Mouse (Mus musculus): Measurements from ENCODE around the gene Runx2. TPM values are rescaled to one million over a fixed set of nuclear protein-coding genes. Genes with fewer than 3 reads are reported as not detected.

Gene Runx2
- total RNA-seq, 2 experiments from 2014 or later: 7.1 to 8.9 TPM

DNA sequence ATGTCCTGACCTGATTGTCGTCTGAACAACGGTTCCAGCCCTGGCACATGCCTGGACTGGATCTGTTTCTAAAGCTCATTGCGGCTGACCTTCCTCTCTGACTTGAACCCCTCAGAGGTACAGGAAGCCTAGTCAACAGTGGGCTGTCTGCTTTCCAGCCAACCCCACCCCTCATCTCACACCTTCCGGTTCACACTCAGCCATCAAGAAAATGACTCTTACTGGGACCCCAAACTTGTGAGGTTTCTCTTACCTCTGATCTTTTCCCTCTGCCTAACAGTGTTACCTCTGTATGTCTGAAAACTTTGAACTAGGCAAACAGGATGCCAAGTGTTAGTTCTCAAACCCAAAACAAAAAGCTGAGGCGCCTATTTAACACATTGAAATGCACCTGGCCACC is 247.6 kb downstream of the Runx2 start:
- intact Hi-C loops (cut with DNase I): no loop called here
- DNase-seq (ENCODE audit: low spot score in 2 of 2): no peak

DNA sequence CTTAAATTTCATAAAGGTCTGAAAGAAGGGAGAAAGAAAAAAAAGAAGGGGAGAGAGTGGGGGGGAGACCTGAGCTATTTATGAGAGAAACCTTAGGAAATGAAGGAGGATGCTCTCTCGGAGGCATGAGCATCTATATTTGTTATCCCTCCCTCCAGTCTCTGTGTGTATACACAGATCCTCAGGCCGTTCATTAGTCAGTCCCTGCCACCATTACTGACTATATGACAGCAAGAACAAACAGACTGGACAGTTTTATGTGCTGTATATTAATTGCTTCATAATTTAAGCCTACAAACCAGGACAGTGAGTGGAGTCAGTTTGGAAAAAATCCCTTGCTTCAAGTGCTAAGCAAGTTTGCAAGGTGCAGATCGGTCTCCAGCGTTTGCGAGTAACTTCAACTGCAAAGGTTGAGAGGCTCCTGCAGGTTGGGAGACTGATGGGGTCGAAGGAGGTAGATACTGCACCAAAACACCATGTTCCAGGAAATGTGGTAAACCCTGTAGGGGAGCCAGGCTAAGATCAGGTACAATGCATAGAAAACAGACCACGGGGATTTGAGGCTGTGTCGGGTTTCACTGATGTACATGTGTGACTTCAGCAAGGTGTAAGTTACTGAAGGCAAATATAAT is 248.6 kb downstream of the Runx2 start:
- intact Hi-C loops (cut with DNase I): no loop called here
- no peak for DNase-seq (ENCODE audit: low spot score in 2 of 2)

DNA sequence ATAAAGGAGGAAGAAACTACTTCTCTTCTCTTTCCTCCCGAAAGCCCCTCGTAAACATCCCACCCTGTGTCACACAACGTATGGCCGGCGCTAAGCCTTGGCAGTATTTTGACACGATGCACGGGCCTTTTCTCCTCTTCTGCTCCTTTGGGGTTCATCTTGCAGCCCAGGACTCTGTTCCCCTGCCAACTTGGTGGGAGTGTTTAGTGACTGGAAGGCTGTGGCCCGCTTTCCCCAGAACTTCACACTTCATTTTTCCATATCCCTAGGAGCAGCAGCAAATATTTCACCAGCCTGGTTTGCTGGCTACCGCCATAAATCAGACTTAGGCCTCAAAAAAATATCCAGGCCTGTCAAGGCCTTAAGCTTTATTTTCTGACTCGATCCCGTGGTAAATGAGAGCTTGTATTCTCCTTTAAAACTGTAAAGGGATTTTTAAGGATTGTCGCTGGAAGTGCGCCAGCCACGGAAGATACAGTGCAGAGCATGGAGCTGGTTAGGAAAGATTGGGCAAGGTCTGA is 249.2 kb downstream of the Runx2 start:
- DNase-seq (ENCODE audit: low spot score in 2 of 2): no peak
- intact Hi-C loops (cut with DNase I): no loop called here

DNA sequence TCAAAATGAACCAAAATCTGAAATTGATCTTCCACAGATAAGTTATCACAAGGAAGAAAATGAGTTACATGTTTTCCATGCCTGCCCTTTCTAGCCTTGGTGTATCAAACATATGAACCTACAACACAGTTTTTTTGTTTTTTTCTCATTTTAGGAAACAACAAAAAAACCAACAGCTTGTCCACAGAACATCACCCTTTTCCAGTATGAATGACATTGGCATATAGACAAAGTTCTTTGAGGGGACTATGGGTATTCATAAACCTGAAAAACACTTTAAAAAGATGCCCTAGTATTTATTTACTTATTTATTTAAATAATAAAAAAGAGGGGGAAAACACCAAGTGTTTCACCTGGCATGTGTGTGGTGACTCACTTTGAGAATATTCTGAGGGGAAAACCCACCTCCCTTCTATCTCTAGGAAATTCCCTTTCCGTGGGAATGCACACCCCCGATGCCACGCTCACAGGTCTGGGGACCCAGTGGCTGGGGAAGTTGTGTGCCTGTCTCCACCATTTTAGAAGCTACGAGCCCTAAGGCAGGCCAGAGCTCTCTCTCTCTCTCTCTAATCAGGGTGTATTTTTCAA is 249.9 kb downstream of the Runx2 start:
- intact Hi-C loops (cut with DNase I): no loop called here

DNA sequence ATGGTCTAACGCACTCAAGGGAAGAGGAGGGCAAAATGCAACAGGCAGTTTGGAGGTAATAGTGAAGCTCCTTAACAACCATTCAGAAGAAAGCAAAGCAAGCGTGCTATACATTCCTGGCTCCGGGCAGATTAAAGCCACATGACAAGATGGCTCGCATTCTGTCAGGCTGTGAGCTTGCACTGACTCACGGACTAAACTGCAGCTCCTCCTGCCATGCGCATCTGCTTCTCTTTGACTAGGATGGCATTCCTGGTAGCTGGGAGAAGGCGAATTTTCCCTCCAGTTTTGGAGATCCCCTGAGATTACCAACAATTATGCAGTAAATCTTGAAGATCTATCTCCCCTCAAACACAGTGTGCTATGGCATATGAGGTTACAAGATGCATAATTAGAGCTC is 254.6 kb downstream of the Runx2 start:
- DNase-seq (ENCODE audit: low spot score in 2 of 2): no peak
- intact Hi-C loops (cut with DNase I): no loop called here

More for the DNA sequence above, 249.9 kb downstream of the Runx2 start:
- no peak for DNase-seq (ENCODE audit: low spot score in 2 of 2)

DNA sequence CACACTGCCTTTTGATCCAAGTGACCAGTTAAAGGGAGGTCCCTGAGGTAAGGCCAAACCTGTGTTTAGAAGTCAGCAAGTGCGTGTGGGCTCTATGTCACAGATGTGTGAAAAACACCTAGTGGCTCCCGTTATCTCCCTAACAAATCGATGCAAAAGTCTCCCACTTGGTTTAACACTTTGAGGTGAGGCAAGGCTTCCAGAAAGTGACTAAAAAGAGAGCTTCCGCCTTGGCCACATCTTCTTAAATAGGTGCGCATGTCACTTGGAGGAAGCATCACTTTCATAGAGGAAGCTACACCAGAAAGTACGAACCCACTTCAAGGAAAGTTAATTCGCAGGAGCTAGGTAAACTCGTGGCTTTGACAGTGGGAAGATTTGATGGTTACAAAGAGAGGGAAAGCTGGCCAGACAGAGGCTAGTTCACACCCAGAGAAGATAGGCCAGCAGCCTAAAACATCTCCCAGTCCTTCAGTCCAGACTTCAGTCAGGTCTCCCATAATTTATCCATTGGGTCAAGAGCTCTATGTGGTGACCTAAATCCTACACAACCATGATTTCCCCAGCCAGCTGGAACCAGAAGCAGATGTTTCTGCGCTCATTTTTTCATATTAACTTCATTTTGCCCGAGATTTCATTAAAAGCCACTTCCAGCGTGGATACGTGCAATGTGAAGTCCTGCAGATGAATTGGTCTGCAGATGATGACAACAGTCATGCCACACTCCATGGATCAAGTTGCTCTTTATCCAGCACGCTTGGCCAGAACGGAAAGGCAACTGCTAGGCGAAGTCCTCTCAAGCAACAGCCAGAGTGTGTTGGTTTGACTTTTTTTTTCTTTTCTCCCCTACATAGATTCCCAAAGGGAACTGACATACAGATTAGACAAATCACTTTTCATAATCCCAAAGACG is 257.1 kb downstream of the Runx2 start:
- intact Hi-C loops (cut with DNase I): no loop called here
- DNase-seq (ENCODE audit: low spot score in 2 of 2): no peak

DNA sequence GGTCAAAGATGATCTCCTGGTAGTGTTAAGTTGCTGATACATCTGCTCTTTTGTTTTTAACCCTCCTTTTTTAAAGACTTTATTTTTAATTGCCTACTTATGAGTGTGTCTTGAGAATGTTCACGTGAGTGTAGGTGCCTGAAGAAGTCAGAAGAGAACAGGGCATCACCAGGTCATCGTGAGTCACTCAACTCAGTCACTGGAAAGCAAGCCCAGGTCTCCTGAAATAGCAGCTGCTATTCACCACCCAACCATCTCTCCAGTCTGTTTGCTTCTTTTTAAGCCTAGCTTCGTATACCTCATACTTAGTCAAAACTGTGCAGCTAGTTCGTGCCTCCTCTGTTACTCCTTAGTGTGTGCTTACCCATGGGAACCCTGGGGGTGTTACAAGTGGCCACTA is 259.7 kb downstream of the Runx2 start:
- DNase-seq (ENCODE audit: low spot score in 2 of 2): no peak
- intact Hi-C loops (cut with DNase I): no loop called here

DNA sequence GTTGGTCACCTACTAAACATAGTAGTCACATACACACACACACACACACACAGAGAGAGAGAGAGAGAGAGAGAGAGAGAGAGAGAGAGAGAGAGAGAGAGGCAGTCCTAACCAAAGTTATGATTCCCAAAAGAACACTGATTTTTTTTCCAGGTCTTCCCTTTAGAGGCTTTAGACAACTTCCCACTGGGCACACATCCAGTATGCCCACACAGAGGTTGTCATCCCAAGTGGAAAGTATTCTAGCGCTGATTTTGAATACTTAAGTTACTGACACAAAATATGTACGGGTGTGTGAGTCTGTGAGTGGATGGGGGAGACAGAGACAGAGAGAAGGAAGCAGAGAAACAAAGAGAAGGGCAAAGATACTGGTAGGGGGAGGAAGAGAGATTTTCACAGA is 265.0 kb downstream of the Runx2 start:
- intact Hi-C loops (cut with DNase I): no loop called here

DNA sequence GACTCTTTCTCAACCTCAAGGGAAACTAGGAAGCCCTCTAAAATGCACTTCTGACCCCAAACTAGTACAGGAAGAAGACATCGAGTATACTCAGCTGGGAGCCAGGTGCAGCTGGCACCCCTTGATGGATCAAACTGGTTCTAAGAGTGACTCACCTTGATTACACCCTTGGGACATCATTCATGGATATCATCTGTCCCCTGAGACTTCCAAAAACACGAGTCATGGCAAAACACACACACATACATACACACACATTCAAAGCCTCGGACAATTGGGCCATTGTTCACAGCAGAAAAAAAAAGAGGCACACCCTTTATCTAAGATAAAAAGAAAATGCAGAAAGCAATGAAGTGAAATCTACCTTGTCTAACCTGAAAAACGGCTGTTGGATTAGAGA is 266.7 kb downstream of the Runx2 start:
- no peak for DNase-seq (ENCODE audit: low spot score in 2 of 2)
- intact Hi-C loops (cut with DNase I): no loop called here

More for the DNA sequence above, 265.0 kb downstream of the Runx2 start:
- no peak for DNase-seq (ENCODE audit: low spot score in 2 of 2)

DNA sequence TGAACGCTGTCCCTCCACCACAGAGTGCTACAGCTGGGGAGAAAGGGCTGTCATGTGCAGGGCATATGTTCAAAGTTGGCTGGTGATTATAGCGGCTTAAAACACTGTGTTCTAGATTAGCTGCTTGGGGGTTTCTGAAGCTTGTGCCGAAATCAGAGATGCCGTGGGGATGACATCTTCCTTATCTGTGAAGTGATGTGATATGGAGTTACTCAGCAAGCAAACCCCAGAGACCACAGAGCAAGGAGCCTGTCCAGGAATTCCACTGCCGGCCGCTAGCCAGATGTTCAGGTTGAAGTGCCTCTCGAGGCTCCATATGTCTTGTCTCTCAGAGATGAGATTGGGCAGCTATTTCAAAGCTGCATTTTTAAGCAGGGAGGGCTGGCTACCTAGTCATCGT is 267.8 kb downstream of the Runx2 start:
- DNase-seq (ENCODE audit: low spot score in 2 of 2): no peak
- intact Hi-C loops (cut with DNase I): no loop called here

DNA sequence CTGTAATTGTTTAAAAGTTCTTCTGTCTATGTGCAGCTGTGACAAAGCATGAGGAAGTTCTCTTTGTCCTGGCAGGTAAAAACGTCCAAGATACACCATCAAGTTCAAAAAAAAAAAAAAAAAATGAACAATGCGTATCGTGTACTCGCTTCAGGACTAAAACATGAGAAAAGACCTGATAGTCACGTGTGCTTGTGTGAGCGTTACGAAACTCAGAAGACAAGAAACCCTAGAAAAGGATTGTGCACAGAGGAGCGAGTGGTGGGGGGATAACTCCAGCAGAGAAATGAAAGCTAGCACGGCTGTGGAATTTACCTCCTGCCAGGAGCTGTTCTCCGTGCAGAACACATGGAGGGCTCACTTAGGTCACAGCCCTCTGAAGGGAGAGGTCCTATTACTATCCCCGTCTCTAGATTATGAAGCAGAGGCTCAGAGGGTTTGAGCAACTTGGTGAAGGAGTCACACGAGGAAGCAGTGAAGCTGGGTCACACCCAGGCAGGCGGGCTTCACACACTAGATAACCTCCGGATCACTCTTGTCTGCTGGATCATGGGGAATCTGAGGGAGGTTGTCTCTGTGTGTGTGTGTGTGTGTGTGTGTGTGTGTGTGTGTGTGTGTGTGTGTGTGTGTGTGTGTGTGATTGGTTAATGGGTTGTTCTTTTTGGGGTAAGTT is 269.3 kb downstream of the Runx2 start:
- intact Hi-C loops (cut with DNase I): no loop called here
- no peak for DNase-seq (ENCODE audit: low spot score in 2 of 2)

DNA sequence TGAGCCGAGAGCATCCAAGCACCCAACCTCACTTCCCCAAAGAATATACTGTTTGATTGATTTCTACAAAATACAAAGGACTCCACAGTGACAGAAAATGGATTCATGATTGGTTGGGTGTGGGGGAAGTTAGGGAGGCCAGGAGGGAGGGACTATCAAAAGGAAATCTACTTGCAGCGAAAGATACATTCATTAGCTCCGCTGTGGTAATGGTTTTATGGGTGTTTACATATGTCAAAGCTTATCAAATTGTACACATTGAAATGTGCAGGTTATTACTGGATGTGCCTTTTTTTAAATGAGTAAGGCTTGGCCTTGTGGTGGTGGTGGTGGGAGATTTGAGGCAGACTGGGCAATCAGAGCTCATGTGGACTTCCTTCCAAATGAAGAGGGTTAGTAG is 271.9 kb downstream of the Runx2 start:
- DNase-seq (ENCODE audit: low spot score in 2 of 2): no peak
- intact Hi-C loops (cut with DNase I): no loop called here

DNA sequence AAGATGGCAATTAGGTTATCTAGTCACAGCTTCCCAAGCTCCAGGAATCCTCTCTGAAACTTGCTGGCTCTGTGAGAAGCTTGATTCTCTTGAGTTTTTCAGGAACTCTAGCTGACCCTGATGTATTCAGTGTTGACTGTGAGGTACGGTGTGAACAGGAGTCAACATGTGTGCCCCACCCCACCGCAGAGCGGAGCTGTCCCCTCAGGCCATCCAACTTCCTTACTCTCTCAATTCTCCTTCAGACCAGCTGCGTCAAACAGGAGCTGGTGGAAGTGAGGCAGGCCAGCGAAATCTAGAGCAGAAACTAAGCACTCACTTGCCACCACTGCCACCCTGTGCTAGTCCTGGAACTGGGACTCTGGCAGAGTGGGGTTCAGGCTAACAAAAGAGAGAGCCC is 273.9 kb downstream of the Runx2 start:
- intact Hi-C loops (cut with DNase I): no loop called here
- DNase-seq (ENCODE audit: low spot score in 2 of 2): no peak

DNA sequence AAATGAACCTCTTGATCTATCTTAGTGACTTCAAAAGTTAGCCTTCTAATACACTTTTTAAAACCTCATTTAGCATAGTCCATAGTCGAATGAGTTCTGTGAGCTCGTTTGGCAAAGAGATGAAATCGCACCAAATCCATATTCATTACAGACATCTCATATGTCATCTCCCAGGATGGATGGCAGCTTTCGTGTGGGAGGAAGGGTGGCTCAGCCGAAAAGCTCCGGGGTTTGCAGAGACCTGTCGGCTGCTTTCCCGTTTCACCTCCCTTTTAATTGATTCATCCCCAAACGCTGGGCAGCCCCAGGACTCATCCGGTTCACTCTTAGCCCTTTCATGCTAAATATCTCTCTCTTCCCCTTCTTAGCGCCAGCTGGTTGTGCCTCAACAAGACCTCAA is 275.7 kb downstream of the Runx2 start:
- DNase-seq (ENCODE audit: low spot score in 2 of 2): peak in 1 of 2 experiments; percentile 23
- intact Hi-C loops (cut with DNase I): no loop called here

DNA sequence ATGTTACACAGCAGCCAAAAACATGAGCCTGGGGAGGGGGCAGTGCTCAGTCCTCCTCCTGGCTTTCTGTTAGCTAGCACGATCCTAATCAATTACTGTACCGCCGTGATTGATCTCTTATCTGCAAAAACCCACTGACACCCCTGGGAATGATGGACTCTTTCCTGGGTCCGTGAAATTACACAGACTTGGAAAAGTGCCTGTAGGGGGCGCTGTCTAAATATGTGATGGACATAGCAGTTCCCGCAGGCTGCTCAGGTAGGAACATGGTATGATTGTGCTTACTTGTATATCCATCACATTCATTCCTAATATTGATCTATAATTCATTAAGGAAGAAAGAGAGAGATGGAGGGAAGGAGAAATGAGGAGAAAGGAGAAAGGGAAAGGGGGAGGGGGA is 284.6 kb downstream of the Runx2 start:
- intact Hi-C loops (cut with DNase I): loop anchor here (10.0 kb wide), 1 partner anchor 205 kb away; no protein-coding TSS in a partner anchor
- no peak for DNase-seq (ENCODE audit: low spot score in 2 of 2)

DNA sequence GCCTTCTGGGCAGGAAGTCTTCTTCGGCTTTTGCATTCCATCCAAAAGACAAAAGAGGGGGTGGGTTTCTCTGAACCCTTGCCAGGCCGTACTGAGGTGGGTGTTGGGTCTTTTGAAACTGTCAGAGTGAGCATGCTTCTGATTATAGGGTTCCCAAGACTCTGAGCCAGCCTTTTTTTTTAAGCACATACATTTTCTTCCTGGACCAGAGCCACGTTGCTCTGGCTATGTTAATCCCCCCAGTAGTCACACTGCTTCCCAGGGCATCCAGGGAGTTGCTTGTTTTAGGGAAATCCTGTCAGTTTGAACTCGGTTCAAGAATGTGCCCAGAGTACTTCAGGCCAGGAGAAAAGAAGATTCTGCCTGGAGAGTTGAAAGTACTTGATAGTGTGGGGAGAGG is 286.0 kb downstream of the Runx2 start:
- intact Hi-C loops (cut with DNase I): loop anchor here (10.0 kb wide), 1 partner anchor 206 kb away; no protein-coding TSS in a partner anchor
- DNase-seq (ENCODE audit: low spot score in 2 of 2): no peak

DNA sequence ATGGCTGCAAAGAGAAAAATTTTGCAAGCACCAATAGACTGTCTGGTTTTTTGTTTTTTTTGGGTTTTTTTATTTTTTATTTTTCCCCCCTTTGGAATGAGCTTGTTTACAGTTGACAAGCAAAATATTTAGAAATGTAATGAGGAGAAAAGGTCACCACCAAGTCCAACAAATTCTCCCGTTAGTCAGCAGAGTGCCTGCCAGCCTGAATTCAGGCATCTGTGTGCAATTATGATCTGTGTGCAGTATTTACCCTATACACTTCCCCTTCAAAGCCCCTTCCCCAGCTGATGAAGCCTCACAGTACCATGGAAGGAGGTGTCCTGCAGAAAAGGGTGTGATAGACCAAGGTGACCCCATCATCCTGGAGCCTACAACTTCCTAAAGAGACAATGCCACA is 290.5 kb downstream of the Runx2 start:
- DNase-seq (ENCODE audit: low spot score in 2 of 2): no peak
- intact Hi-C loops (cut with DNase I): loop anchor here (5.0 to 10.0 kb wide), 2 partner anchors 88 to 211 kb away; no protein-coding TSS in a partner anchor

DNA sequence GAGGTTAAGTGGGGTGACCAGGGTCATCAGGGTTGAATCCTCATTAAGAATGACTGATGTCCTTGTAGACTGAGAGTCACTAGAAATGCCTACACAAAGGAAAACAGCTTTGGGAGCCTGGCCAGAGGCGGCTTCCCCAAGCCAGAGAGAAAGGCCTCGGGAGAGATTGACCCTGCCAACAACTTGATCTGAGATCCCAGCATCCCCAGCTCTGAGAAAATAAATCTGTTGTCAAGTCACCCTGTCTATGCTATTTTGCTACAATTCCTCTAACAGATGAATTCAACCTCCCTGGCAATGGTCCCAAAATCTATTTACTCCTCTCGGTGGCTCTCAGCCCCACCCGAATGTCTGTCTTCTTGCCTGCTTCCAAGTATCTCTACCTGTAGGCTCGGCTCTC is 291.7 kb downstream of the Runx2 start:
- DNase-seq (ENCODE audit: low spot score in 2 of 2): no peak
- intact Hi-C loops (cut with DNase I): loop anchor here (5.0 to 10.0 kb wide), 2 partner anchors 89 to 212 kb away; no protein-coding TSS in a partner anchor
